Mouse (Mus musculus): ENCODE data around the gene Jhy.

Jhy gene

DNA sequence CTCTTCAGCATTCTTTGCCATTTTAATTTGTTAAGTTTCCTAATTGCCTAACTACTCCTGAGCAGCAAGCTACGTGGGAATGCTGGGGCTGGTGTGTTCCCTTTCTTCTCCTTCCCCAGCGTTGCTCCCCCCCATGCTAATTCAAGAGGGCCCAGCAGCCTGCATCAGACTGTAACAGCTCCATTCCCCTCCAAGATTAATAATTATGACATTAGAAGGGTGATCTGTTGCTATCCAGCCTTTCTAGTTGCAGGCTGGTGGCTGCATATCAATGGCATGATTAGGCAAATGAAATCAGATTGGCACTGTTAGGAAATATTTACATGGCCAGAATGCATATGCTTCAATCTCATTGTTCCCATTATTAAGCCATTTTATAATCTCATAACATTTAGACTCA is 112.4 kb downstream of the Jhy start:
- DNase-seq (ENCODE audit: low read depth), result no peak

Data from fibroblast of lung, adult 2 months (primary cell).